Mouse (Mus musculus) olfactory bulb, adult 2 months (tissue): ENCODE results near the gene Cdh18.

Experiments
- CTCF ChIP-seq: fragments of 200-500 bp; IDR thresholded peaks from 2 replicates; pipeline ENCODE4 v1.5.1; 2012; ENCODE audit warnings: low read depth, mild to moderate bottlenecking, low read length, moderate library complexity; ENCODE audit not compliant: insufficient read depth
- POLR2A ChIP-seq: fragments of 200-500 bp; IDR thresholded peaks from 2 replicates; pipeline ENCODE4 v1.6.1; 2012; ENCODE audit warnings: mild to moderate bottlenecking, low read depth, low read length, moderate library complexity; ENCODE audit not compliant: insufficient read depth

GRCm38 (mm10) chr15:22584667-22585066 lies 35.8 kb downstream of the Cdh18 start:
- TF ChIP-seq CTCF (no peak), POLR2A (no peak)
